Mouse (Mus musculus) neutrophil, adult 5-6 weeks (primary cell): Measurements from ENCODE around the gene Usp17lb. TPM values are rescaled to one million over a fixed set of nuclear protein-coding genes. Genes with fewer than 3 reads are reported as not detected.
"Not testable (repeated sequence)": the region's sequence is repeated elsewhere in the genome, so short reads cannot be mapped to it uniquely, and the experiment has no call there.

ENCODE experiments used
- ATAC-seq: fragments of 151-379, 151-347 bp; 2 replicates; pipeline ENCODE4 v1.8.0; 2017; ENCODE audit warnings: mild to moderate bottlenecking, moderate TSS enrichment; ENCODE audit not compliant: insufficient number of reproducible peaks, poor library complexity, low FRiP score, severe bottlenecking; ENCODE audit errors: extremely low read depth
- total RNA-seq: library from RNA; stranded (forward); fragments of 200-1000 nt; gene quantifications from 2 replicates; pipeline ENCODE4 v1.2.3, GENCODE M21; 2017

Usp17lb gene
- not detected in 2 replicates for total RNA-seq

- ATAC-seq, result no peak
Measured at GRCm38 (mm10) chr7:104842503-104842902, at the start of gene Usp17lb. Gene Usp17lb (minus strand): TSS chr7:104842603.

GRCm38 (mm10) chr7:104877731-104878130, 35.3 kb upstream of the Usp17lb start, which contains the start of gene Olfr665:
Gene Olfr665 (plus strand): TSS chr7:104878031.
- ATAC-seq, result no peak

GRCm38 (mm10) chr7:104861381-104861780, 19.0 kb upstream of the Usp17lb start:
- ATAC-seq, result no peak

- no peak for ATAC-seq
Measured at GRCm38 (mm10) chr7:104857683-104858082, 15.3 kb upstream of the Usp17lb start.

- not testable (repeated sequence) for ATAC-seq
Measured at GRCm38 (mm10) chr7:104856709-104857108, 14.3 kb upstream of the Usp17lb start, which contains the start of gene Usp17la. Gene Usp17la (plus strand): TSS chr7:104857009.

GRCm38 (mm10) chr7:104855248-104855750, 12.9 kb upstream of the Usp17lb start:
- ATAC-seq, result no peak

- not testable (repeated sequence) for ATAC-seq
Measured at GRCm38 (mm10) chr7:104851546-104851945, 9.1 kb upstream of the Usp17lb start.

GRCm38 (mm10) chr7:104843731-104844287, 1.4 kb upstream of the Usp17lb start:
- ATAC-seq, result no peak

GRCm38 (mm10) chr7:104810335-104810734, 32.1 kb downstream of the Usp17lb start:
- not testable (repeated sequence) for ATAC-seq

GRCm38 (mm10) chr7:104790796-104791195, 51.6 kb downstream of the Usp17lb start:
- ATAC-seq, result no peak

Other genes with a start within 250 kb of the Usp17lb start
- gene Olfr655, start 240.8 kb downstream of the Usp17lb start, total RNA-seq, result not detected in 2 replicates
- gene Olfr656, start 228.6 kb downstream of the Usp17lb start, total RNA-seq, result not detected in 2 replicates
- gene Olfr657, start 217.8 kb downstream of the Usp17lb start, total RNA-seq, result not detected in 2 replicates
- 0.47 TPM in 1 of 2 replicates, not detected in the other for gene Olfr658, start 195.3 kb downstream of the Usp17lb start, total RNA-seq
- not detected in 2 replicates for gene Olfr659, start 175.8 kb downstream of the Usp17lb start, total RNA-seq
- gene Olfr661, start 156.1 kb downstream of the Usp17lb start, total RNA-seq, result not detected in 2 replicates
- not detected in 2 replicates for gene Usp17le, start 65.1 kb downstream of the Usp17lb start, total RNA-seq
- gene Usp17la, start 14.4 kb upstream of the Usp17lb start, total RNA-seq, result not detected in 2 replicates
- 0.12 TPM in 1 of 2 replicates, not detected in the other for gene Olfr665, start 35.4 kb upstream of the Usp17lb start, total RNA-seq
- 0.70 TPM in 1 of 2 replicates, not detected in the other for gene Olfr666, start 53.3 kb upstream of the Usp17lb start, total RNA-seq
- gene Olfr667, start 78.9 kb upstream of the Usp17lb start, total RNA-seq, result not detected in 2 replicates
- gene Olfr668, start 85.5 kb upstream of the Usp17lb start, total RNA-seq, result 0.12 TPM in 1 of 2 replicates, not detected in the other
- gene Olfr669, start 91.6 kb upstream of the Usp17lb start, total RNA-seq, result 0.35 TPM in 1 of 2 replicates, not detected in the other
- gene Olfr670, start 120.0 kb upstream of the Usp17lb start, total RNA-seq, result not detected in 2 replicates
- not detected in 2 replicates for gene Olfr671, start 136.5 kb upstream of the Usp17lb start, total RNA-seq
- not detected in 2 replicates for gene Olfr672, start 159.4 kb upstream of the Usp17lb start, total RNA-seq
- gene Olfr675, start 185.9 kb upstream of the Usp17lb start, total RNA-seq, result not detected in 2 replicates
- not detected in 2 replicates for gene Olfr676, start 190.1 kb upstream of the Usp17lb start, total RNA-seq
- not detected in 2 replicates for gene Olfr677, start 208.8 kb upstream of the Usp17lb start, total RNA-seq
- gene Olfr678, start 221.9 kb upstream of the Usp17lb start, total RNA-seq, result 0.23 TPM in 1 of 2 replicates, not detected in the other
- not detected in 2 replicates for gene Olfr679, start 238.6 kb upstream of the Usp17lb start, total RNA-seq